Mouse (Mus musculus): Measurements from ENCODE around the gene Rnf126.

Gene Rnf126

GRCm38 (mm10) chr10:79766508-79767325, at the start of gene Rnf126:
Gene Rnf126, minus strand, starts transcription at chr10:79766952.
- DNase-seq = peak; percentile 99

DNA sequence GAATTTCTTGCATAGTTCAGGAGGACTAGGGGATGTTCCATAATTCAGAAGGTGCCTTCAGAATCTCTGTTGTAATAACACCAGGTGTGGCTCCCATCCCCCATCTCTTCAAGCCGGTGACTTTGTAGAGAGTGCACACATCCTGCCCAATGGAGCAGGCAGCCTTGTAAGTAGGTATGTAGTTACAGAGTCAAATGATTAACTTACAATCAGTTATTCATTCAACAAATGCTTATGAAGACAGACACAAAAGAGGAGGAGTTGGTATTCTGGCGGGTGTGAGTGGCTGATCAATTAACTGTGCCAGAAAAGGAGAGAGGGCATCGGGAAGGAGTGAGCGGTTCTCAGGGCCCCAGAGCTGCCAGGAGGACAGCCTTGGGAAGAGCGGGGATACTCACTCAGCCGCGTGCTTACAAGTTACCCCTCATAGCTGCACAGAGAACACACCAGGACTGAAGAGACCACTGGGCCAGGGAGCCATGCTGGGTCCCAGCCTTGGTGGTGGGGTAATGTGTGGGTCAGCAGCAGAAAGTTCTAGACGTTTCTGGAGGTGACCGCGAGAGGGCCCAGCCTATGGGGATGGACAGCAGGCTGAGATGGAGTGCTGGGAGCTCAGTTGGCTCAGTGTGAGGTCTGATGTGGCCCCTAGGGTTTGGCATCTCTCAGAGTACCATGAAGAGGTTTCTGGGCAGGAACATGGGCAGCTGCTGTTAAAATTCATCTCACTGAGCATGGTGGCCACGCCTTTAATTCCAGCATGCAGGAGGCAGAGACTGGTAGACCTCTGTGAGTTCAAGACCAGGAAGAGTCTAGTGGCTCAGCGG, 49.1 kb upstream of the Rnf126 start:
- no peak for DNase-seq

DNA sequence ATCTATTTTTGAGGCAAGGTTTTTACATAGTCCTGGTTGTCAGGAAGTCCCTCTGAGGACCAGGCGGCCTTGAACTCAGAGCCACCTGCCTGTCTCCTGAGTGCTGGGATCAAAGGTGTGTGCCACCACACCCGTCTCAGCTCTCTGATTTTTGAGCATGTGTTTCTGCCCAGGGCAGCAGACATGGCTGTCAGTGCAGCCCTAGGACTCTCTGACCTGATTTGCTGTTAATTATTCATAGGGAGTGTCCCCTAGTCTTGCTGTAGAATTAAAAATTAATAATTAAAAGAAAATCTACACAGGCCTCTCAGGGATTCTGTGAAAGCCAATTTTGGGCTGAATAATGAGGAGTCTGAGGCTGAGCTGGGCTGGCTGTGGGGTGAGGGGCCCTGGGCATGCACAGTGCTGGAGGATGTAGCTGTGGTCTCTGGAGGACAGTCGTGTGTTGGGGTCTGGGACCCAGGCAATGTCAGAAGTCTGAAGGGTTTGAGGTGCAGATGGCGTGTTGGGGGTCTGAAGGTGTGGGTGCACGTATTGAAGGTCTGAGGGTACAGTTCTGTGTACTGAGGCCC, 47.6 kb upstream of the Rnf126 start:
- no peak for DNase-seq

- DNase-seq = peak; percentile 92
These were observed 45.2 kb upstream of the Rnf126 start for GRCm38 (mm10) chr10:79811736-79812637.

DNA sequence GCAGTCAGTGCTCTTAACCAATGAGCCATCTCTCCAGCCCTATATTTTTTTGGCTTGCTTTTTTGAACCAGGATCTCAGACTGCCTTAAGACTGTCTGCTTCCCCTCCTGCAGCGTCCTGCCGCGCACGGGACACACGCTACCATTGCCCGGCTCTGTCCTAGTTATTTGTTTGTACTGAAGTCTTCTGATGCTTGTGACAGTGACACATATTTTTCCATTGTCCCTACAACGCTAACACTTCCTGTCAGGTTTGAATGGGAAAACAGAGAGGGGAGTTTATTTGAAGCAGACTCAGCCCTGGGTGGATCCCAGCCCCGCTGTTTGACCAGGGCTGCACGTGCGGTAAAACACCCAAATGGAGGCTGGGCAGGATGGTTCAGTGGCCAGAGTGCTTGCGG, 42.0 kb upstream of the Rnf126 start:
- DNase-seq = peak; percentile 28

- DNase-seq = no peak
These were observed 41.1 kb upstream of the Rnf126 start for GRCm38 (mm10) chr10:79807826-79808225.

GRCm38 (mm10) chr10:79806972-79807371, 40.2 kb upstream of the Rnf126 start:
- DNase-seq = no peak

GRCm38 (mm10) chr10:79806331-79806730, 39.6 kb upstream of the Rnf126 start:
- no peak for DNase-seq

- DNase-seq = no peak
These were observed 38.9 kb upstream of the Rnf126 start for GRCm38 (mm10) chr10:79805636-79806035.

DNA sequence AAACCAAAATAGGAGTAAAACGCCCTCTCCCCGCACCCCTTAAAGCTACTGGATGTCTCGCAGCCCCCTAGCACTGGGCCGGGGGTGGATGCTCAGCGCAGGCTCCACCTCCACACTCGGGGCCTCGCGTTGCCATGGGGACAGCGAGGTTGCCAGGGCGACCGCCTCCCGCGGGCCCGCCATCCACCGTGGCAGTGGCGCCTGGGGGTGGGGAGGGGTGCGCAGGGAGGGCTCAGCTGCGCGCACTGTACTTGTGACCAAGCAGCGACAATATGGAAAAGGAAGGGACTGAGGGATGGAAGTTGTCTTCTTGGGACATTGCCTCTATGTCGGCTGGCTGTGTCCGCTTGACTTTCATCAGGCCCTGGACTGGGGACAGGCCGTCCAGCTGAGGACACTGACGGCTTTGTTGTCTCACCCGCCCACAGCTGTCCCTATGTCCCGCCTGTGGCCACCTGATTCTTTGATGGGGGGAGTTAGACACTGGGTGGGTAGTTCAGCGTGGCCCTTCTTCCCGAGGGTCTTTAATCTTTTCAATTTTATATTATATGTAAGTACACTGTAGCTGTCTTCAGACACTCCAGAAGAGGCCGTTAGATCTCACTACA, 37.1 kb upstream of the Rnf126 start:
- DNase-seq = no peak

DNA sequence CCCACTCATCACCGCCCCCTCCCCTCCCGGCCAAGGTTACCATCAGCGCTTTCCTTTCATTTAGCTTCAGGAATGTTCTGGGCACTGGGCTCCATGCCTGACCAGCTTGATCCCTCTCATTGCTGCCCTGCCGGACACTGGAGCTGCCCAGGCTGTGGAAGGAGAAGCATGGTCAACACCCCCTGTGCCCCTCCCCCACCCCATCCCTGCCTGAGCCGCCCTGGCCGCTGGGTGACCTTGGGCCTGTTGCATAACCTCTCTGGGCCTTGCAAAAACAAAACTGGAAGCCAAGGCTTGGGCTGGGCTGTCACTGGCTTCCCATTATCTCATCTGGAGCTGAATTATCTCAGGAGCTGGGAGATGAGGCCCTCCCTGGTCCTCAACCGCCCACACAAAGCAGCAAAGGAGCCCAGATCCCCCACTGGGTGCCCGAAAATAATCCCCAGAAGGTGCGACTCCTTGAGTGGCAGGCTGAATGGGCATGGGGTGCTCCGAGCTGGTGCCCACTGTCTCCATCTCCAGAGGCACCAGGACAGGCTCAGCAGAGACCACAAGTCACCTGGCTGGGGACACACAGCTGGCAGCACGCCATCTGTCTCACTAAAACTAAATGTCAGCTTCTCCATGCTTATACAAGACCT, 35.7 kb upstream of the Rnf126 start:
- DNase-seq = peak; percentile 60

DNA sequence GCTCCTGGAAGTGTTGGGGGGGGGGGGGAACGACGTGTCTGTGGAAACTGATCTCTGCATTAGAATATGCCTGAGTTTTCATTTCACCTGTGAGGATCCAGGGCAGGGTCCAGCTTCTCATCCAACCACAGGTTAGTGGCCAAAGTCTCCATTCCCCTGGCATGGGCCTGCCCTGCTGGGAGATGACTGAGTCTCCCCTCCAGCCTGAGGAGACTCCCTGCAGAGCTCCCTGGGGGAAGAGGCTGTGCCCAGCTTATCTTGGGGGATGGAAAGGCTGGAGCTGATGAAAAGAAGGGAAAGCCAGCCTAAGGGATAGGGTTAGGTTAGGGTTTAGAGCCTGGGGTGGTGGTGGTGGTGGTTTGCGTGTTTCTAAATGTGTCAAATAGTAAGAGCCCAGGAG, 35.1 kb upstream of the Rnf126 start:
- no peak for DNase-seq

DNA sequence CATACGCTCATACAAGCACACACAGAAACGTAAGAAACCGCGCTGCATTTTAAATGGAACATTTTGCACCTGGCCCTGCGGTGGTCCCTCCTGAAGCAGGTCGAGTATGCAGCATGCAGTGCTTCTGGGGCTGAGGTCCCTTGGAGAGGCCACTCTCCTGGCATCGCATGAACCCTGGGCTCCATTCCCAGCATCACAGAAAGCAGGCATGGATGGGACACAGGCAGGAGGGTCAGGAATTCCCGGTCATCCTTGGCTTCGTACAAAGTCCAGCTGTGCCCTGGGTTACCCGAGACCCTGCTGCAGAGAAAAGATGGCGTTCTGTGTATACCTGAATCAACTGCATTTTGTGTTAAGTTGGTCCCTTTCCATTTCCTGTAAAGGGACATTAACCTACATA, 33.8 kb upstream of the Rnf126 start:
- no peak for DNase-seq

DNA sequence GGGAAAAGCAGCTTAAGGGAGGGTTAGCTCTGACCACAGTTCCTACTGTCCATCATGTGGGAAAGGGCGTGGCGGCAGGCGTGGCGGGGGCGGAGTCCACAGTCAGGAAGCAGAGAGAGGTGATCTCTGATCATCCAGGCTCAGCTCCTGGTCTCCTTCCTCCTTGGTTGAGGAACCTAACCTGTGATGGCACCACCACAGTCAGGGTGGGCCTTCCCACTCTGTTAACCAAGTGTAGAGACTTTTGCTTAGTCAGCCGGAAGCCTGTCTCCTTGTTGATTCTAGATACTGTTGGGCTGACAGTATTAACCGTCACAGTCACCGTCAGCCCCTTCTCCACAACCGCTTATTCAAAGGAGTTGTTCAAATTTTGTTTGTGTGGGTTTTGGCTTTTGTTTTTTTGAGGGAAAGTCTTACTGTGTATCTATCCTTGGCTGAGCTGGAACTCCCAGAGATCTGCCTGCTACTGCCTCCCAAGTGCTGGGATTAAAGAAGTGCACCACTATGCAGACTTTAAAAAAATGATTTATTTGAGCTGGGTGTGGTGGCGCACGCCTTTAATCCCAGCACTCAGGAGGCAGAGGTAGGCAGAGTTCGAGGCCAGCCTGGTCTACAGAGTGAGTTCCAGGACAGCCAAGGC, 31.7 kb upstream of the Rnf126 start:
- no peak for DNase-seq

- DNase-seq = no peak
These were observed 30.6 kb upstream of the Rnf126 start for GRCm38 (mm10) chr10:79797326-79797725.

DNA sequence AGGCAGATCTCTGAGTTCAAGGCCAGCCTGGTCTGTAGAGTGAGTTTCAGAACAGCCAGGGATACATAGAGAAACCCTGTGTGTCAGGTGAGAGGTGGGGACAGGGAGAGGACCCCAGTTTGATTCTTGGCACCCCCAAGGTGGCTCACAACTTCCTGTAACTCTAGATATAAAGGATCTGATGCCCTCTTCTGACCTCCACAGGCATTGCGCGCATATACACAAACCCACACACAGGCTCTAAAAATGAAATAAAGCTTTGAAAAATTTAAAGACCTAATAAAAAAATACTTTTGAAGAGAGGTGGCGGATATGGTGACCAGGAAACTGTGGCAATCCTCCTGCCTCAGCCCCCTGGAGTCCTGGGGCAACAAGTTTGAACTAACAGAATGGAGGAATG, 29.2 kb upstream of the Rnf126 start:
- no peak for DNase-seq

DNA sequence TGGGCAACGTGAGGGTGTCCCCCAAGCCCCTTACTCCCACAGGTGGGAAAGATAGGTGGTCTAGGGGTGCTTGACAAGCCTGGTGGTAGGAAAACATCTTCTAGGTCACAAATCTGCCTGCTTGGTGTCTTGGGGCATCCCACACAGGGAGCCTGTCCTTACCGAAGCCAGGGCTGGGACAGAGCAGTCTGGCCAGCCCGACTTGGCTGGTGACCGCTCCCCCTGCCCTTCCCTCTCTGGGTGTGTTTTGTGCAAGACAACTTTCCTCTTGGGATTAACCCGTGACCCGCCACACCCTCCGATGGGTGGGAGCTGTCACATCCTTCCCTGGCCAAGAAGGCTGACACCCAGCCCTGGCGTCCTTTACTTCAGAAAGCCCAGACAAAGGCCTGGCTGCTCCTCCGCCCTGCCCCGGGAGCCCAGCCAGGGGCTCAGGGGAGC, 27.8 kb upstream of the Rnf126 start:
- peak; percentile 79 for DNase-seq

- no peak for DNase-seq
These were observed 27.2 kb upstream of the Rnf126 start for GRCm38 (mm10) chr10:79793738-79794490.

- peak; percentile 84 for DNase-seq
These were observed 26.4 kb upstream of the Rnf126 start, which contains the start of gene Palm for GRCm38 (mm10) chr10:79793051-79793737. Gene Palm, plus strand, starts transcription at chr10:79793572.

Measured in lung, postnatal 14 days (tissue).